Mouse (Mus musculus) heart, embryonic 13.5 days (tissue): Measurements from ENCODE around the gene C1qtnf6. TPM values are rescaled to one million over a fixed set of nuclear protein-coding genes. Genes with fewer than 3 reads are reported as not detected.

ENCODE experiments used
- ATAC-seq: fragments of 200-750 bp; cut with Nextera tagmentation; 2 replicates; pipeline ENCODE4 v1.8.0; 2017; ENCODE audit warnings: moderate TSS enrichment; ENCODE audit not compliant: insufficient number of reproducible peaks, low FRiP score, low TSS enrichment; ENCODE audit errors: extremely low read depth
- H3K27ac ChIP-seq: fragments of 300-500 bp; sonication (generic); replicated peaks from 2 replicates; pipeline ENCODE4 v1.5.1; 2015; ENCODE audit warnings: moderate library complexity, mild to moderate bottlenecking, inconsistent platforms
- H3K27me3 ChIP-seq: fragments of 300-500 bp; sonication (generic); replicated peaks from 2 replicates; pipeline ENCODE4 v1.6.1; 2015; ENCODE audit warnings: mild to moderate bottlenecking, inconsistent platforms
- H3K36me3 ChIP-seq: fragments of 300-500 bp; sonication (generic); 2 replicates; pipeline ENCODE4 v1.6.1; 2015; ENCODE audit warnings: mild to moderate bottlenecking, inconsistent platforms
- H3K4me1 ChIP-seq: fragments of 300-500 bp; sonication (generic); 2 replicates; pipeline ENCODE4 v1.6.1; 2015; ENCODE audit warnings: inconsistent platforms
- H3K4me2 ChIP-seq: fragments of 300-500 bp; sonication (generic); 2 replicates; pipeline ENCODE4 v1.6.1; 2015; ENCODE audit warnings: inconsistent platforms, mild to moderate bottlenecking, moderate library complexity
- H3K4me3 ChIP-seq: fragments of 300-500 bp; sonication (generic); 2 replicates; pipeline ENCODE4 v1.5.1; 2015; ENCODE audit warnings: moderate library complexity, mild to moderate bottlenecking, inconsistent platforms
- H3K9ac ChIP-seq: fragments of 300-500 bp; sonication (generic); 2 replicates; pipeline ENCODE4 v1.6.1; 2015; ENCODE audit warnings: inconsistent platforms, mild to moderate bottlenecking, moderate library complexity
- H3K9me3 ChIP-seq: fragments of 300-500 bp; sonication (generic); 2 replicates; pipeline ENCODE4 v1.6.1; 2016; ENCODE audit warnings: inconsistent platforms
- WGBS: fragments of 180-500 bp; shearing (Covaris S2); methylation state at CpG from one replicate; pipeline ENCODE4 v1.1.7; 2015; ENCODE audit warnings: mixed read lengths; 5-methylcytosine and 5-hydroxymethylcytosine counted together
- polyA plus RNA-seq: library from polyadenylated mRNA; unstranded; fragments of >200 nt; fragmentation: Nextera tagmentation; extraction: Ambion mirVana; gene quantifications from 2 replicates; pipeline ENCODE4 v1.2.1, GENCODE M21; 2015

The C1qtnf6 gene
- polyA plus RNA-seq, 1 experiment from 2014 or later: 31.8 TPM

- Histone ChIP-seq H3K4me3 (no peak overlapping the region), H3K27ac (no peak overlapping the region), H3K9me3 (no peaks in the 10 kb centered on the region), H3K27me3 (no peaks in the 10 kb centered on the region), H3K36me3 (no peaks in the 10 kb centered on the region), H3K9ac (no peak overlapping the region), H3K4me2 (no peak overlapping the region), H3K4me1 (peaks cover 24% of the 10 kb centered on the region)
- WGBS: 74% methylated on average over 7 of the region's 7 CpGs
- ATAC-seq: no peak
These were observed 19.3 kb downstream of the C1qtnf6 start for GRCm38 (mm10) chr15:78511951-78512350.

GRCm38 (mm10) chr15:78510736-78511135 lies 20.5 kb downstream of the C1qtnf6 start:
- no peak for ATAC-seq
- H3K36me3 ChIP-seq: no peaks in the 10 kb centered on the region
- peaks cover 24% of the 10 kb centered on the region for H3K4me1 ChIP-seq
- H3K27ac ChIP-seq: no peak overlapping the region
- no peak overlapping the region for H3K9ac ChIP-seq
- H3K4me2 ChIP-seq: no peak overlapping the region
- 72% methylated on average over 6 of the region's 6 CpGs for WGBS
- no peaks in the 10 kb centered on the region for H3K9me3 ChIP-seq
- no peaks in the 10 kb centered on the region for H3K27me3 ChIP-seq
- H3K4me3 ChIP-seq: no peak overlapping the region

GRCm38 (mm10) chr15:78510121-78510576 lies 21.1 kb downstream of the C1qtnf6 start:
- WGBS: 57% methylated on average over 8 of the region's 8 CpGs
- Histone ChIP-seq H3K4me2 (peak overlapping the region; percentile 30), H3K27me3 (no peaks in the 10 kb centered on the region), H3K27ac (0 out of 2 replicates have a peak overlapping the region, but pooled peaks have one; percentile 20), H3K9me3 (no peaks in the 10 kb centered on the region), H3K36me3 (no peaks in the 10 kb centered on the region), H3K4me1 (peaks cover 24% of the 10 kb centered on the region), H3K9ac (peak overlapping the region; percentile 34), H3K4me3 (no peak overlapping the region)
- no peak for ATAC-seq

- H3K36me3 ChIP-seq: no peaks in the 10 kb centered on the region
- no peaks in the 10 kb centered on the region for H3K27me3 ChIP-seq
- ATAC-seq: no peak
- WGBS: 40% methylated on average over 12 of the region's 12 CpGs
- H3K9ac ChIP-seq: peak overlapping the region; percentile 34; the same call in 1 of the 2 replicates
- H3K4me2 ChIP-seq: peak overlapping the region; percentile 30
- H3K4me1 ChIP-seq: peaks cover 19% of the 10 kb centered on the region
- no peak overlapping the region for H3K4me3 ChIP-seq
- H3K27ac ChIP-seq: 0 out of 2 replicates have a peak overlapping the region, but pooled peaks have one; percentile 20
- peaks cover 7% of the 10 kb centered on the region for H3K9me3 ChIP-seq
These were observed 21.8 kb downstream of the C1qtnf6 start for GRCm38 (mm10) chr15:78509297-78509899.

GRCm38 (mm10) chr15:78508443-78508842 lies 22.8 kb downstream of the C1qtnf6 start:
- 0 out of 2 replicates have a peak overlapping the region, but pooled peaks have one; percentile 39 for H3K27ac ChIP-seq
- peaks cover 9% of the 10 kb centered on the region for H3K9me3 ChIP-seq
- H3K4me2 ChIP-seq: no peak overlapping the region
- H3K27me3 ChIP-seq: no peaks in the 10 kb centered on the region
- 45% methylated on average over 7 of the region's 7 CpGs for WGBS
- peaks cover 25% of the 10 kb centered on the region for H3K4me1 ChIP-seq
- no peak overlapping the region for H3K4me3 ChIP-seq
- ATAC-seq: no peak
- no peaks in the 10 kb centered on the region for H3K36me3 ChIP-seq
- H3K9ac ChIP-seq: no peak overlapping the region

GRCm38 (mm10) chr15:78505541-78505940 lies 25.7 kb downstream of the C1qtnf6 start:
- no peak overlapping the region for H3K4me2 ChIP-seq
- no peak for ATAC-seq
- WGBS: 75% methylated on average over 3 of the region's 3 CpGs
- H3K27ac ChIP-seq: no peak overlapping the region
- no peaks in the 10 kb centered on the region for H3K27me3 ChIP-seq
- no peaks in the 10 kb centered on the region for H3K36me3 ChIP-seq
- no peak overlapping the region for H3K9ac ChIP-seq
- peaks cover 9% of the 10 kb centered on the region for H3K9me3 ChIP-seq
- H3K4me3 ChIP-seq: no peak overlapping the region
- H3K4me1 ChIP-seq: peaks cover 23% of the 10 kb centered on the region

- Histone ChIP-seq H3K9me3 (peaks cover 9% of the 10 kb centered on the region), H3K4me3 (no peak overlapping the region), H3K36me3 (no peaks in the 10 kb centered on the region), H3K9ac (no peak overlapping the region), H3K27ac (no peak overlapping the region), H3K4me1 (peaks cover 15% of the 10 kb centered on the region), H3K4me2 (no peak overlapping the region), H3K27me3 (no peaks in the 10 kb centered on the region)
- ATAC-seq: no peak
- WGBS: 79% methylated on average over 5 of the region's 5 CpGs
These were observed 26.4 kb downstream of the C1qtnf6 start for GRCm38 (mm10) chr15:78504816-78505215.

GRCm38 (mm10) chr15:78504013-78504412 lies 27.2 kb downstream of the C1qtnf6 start:
- Histone ChIP-seq H3K9ac (no peak overlapping the region), H3K27me3 (no peaks in the 10 kb centered on the region), H3K4me2 (no peak overlapping the region), H3K36me3 (no peaks in the 10 kb centered on the region), H3K9me3 (peaks cover 9% of the 10 kb centered on the region), H3K4me1 (peaks cover 12% of the 10 kb centered on the region), H3K4me3 (no peak overlapping the region), H3K27ac (no peak overlapping the region)
- no peak for ATAC-seq
- WGBS: 68% methylated on average over 1 of the region's 1 CpGs

GRCm38 (mm10) chr15:78502437-78503132 lies 28.6 kb downstream of the C1qtnf6 start:
- Histone ChIP-seq H3K9me3 (peaks cover 9% of the 10 kb centered on the region), H3K4me2 (no peak overlapping the region), H3K27me3 (no peaks in the 10 kb centered on the region), H3K9ac (no peak overlapping the region), H3K36me3 (no peaks in the 10 kb centered on the region), H3K4me3 (no peak overlapping the region), H3K27ac (no peak overlapping the region), H3K4me1 (peaks cover 7% of the 10 kb centered on the region; the same call in 1 of the 2 replicates)
- WGBS: 76% methylated on average over 18 of the region's 18 CpGs
- ATAC-seq: no peak

GRCm38 (mm10) chr15:78494968-78495406 lies 36.2 kb downstream of the C1qtnf6 start, which contains the start of gene Il2rb:
TSS of gene Il2rb (minus strand) at chr15:78495271.
- H3K9me3 ChIP-seq: no peaks in the 10 kb centered on the region
- no peaks in the 10 kb centered on the region for H3K27me3 ChIP-seq
- no peak within 1 kb of the TSS for H3K9ac ChIP-seq
- no peak for ATAC-seq
- H3K36me3 ChIP-seq: no peaks in the 10 kb centered on the region
- H3K4me3 ChIP-seq: no peak within 1 kb of the TSS
- 85% methylated on average over 11 of the region's 11 CpGs for WGBS
- 0 out of 2 replicates have a peak, but pooled peaks cover 3% of the 10 kb centered on the region for H3K4me1 ChIP-seq
- no peak within 1 kb of the TSS for H3K4me2 ChIP-seq
- H3K27ac ChIP-seq: no peak within 1 kb of the TSS

GRCm38 (mm10) chr15:78493401-78494010 lies 37.7 kb downstream of the C1qtnf6 start:
- H3K27ac ChIP-seq: no peak overlapping the region
- H3K4me1 ChIP-seq: 0 out of 2 replicates have a peak, but pooled peaks cover 3% of the 10 kb centered on the region
- H3K36me3 ChIP-seq: no peaks in the 10 kb centered on the region
- WGBS: 73% methylated on average over 10 of the region's 10 CpGs
- no peaks in the 10 kb centered on the region for H3K9me3 ChIP-seq
- no peak overlapping the region for H3K4me3 ChIP-seq
- no peak overlapping the region for H3K4me2 ChIP-seq
- ATAC-seq: no peak
- H3K27me3 ChIP-seq: no peaks in the 10 kb centered on the region
- no peak overlapping the region for H3K9ac ChIP-seq
